Mouse (Mus musculus): ENCODE data around the gene BC051142. TPM values are rescaled to one million over a fixed set of nuclear protein-coding genes. Genes with fewer than 3 reads are reported as not detected.
"Not testable (repeated sequence)": the region's sequence is repeated elsewhere in the genome, so short reads cannot be mapped to it uniquely, and the experiment has no call there.

BC051142 gene
- total and polyA plus RNA-seq, 2 experiments, result 0.06 TPM; not detected in 1

GRCm38 (mm10) chr17:34496539-34496938, 97.9 kb downstream of the BC051142 start:
- Histone ChIP-seq H3K27ac (replicated peaks; ENCODE audit: insufficient read depth, low read depth, low read length) (no peak overlapping the region), H3K9ac (ENCODE audit: low read depth, low read length) (no peak overlapping the region)
- 56% methylated on average over 2 of the region's 2 CpGs for WGBS

GRCm38 (mm10) chr17:34497319-34497718, 98.7 kb downstream of the BC051142 start:
- WGBS, result 45% methylated on average over 3 of the region's 3 CpGs

More at GRCm38 (mm10) chr17:34496539-34496938, 97.9 kb downstream of the BC051142 start:
- Histone ChIP-seq H3K4me3 (ENCODE audit: insufficient read depth, low read depth, low read length) (no peak overlapping the region), H3K79me2 (ENCODE audit: control insufficient read depth, insufficient read depth, low read length) (no peaks in the 10 kb centered on the region), H3K36me3 (ENCODE audit: control insufficient read depth, insufficient read depth, low read length) (no peaks in the 10 kb centered on the region), H3K4me1 (ENCODE audit: control insufficient read depth, insufficient read depth, low read length) (no peaks in the 10 kb centered on the region), H3K27me3 (ENCODE audit: control insufficient read depth, insufficient read depth, low read length) (no peaks in the 10 kb centered on the region; the same call in 1 of the 2 replicates)
- no peak for DNase-seq (ENCODE audit: extremely low read depth, low read depth, low spot score)
- TF ChIP-seq CTCF (IDR thresholded peaks at IDR 0.05; ENCODE audit: low read depth, low read length), result no peak

GRCm38 (mm10) chr17:34497726-34498125, 99.1 kb downstream of the BC051142 start:
- 20% methylated on average over 3 of the region's 4 CpGs for WGBS
- H3K79me2 ChIP-seq (ENCODE audit: control insufficient read depth, insufficient read depth, low read length); H3K9ac ChIP-seq (ENCODE audit: low read depth, low read length); H3K4me3 ChIP-seq (ENCODE audit: insufficient read depth, low read depth, low read length); H3K4me1 ChIP-seq (ENCODE audit: control insufficient read depth, insufficient read depth, low read length); H3K36me3 ChIP-seq (ENCODE audit: control insufficient read depth, insufficient read depth, low read length); H3K27me3 ChIP-seq (ENCODE audit: control insufficient read depth, insufficient read depth, low read length); H3K27ac ChIP-seq (replicated peaks; ENCODE audit: insufficient read depth, low read depth, low read length): not testable (repeated sequence)
- peak; percentile 13 for DNase-seq (ENCODE audit: extremely low read depth, low read depth, low spot score)

More at GRCm38 (mm10) chr17:34497319-34497718, 98.7 kb downstream of the BC051142 start:
- DNase-seq (ENCODE audit: extremely low read depth, low read depth, low spot score); H3K4me3 ChIP-seq (ENCODE audit: insufficient read depth, low read depth, low read length); H3K27ac ChIP-seq (replicated peaks; ENCODE audit: insufficient read depth, low read depth, low read length); H3K9ac ChIP-seq (ENCODE audit: low read depth, low read length); H3K79me2 ChIP-seq (ENCODE audit: control insufficient read depth, insufficient read depth, low read length); H3K36me3 ChIP-seq (ENCODE audit: control insufficient read depth, insufficient read depth, low read length); H3K4me1 ChIP-seq (ENCODE audit: control insufficient read depth, insufficient read depth, low read length); H3K27me3 ChIP-seq (ENCODE audit: control insufficient read depth, insufficient read depth, low read length): not testable (repeated sequence)

- H3K4me3 ChIP-seq (ENCODE audit: insufficient read depth, low read depth, low read length), result no peak overlapping the region
- H3K79me2 ChIP-seq (ENCODE audit: control insufficient read depth, insufficient read depth, low read length), result no peaks in the 10 kb centered on the region
- DNase-seq (ENCODE audit: extremely low read depth, low read depth, low spot score), result no peak
- H3K36me3 ChIP-seq (ENCODE audit: control insufficient read depth, insufficient read depth, low read length), result no peaks in the 10 kb centered on the region
- H3K27me3 ChIP-seq (ENCODE audit: control insufficient read depth, insufficient read depth, low read length), result no peaks in the 10 kb centered on the region
- no peak overlapping the region for H3K27ac ChIP-seq (replicated peaks; ENCODE audit: insufficient read depth, low read depth, low read length)
- TF ChIP-seq CTCF (IDR thresholded peaks at IDR 0.05; ENCODE audit: low read depth, low read length) (no peak), POLR2A (IDR thresholded peaks at IDR 0.05; ENCODE audit: extremely low read depth, insufficient read depth, low read length) (no peak)
- no peak overlapping the region for H3K9ac ChIP-seq (ENCODE audit: low read depth, low read length)
- H3K4me1 ChIP-seq (ENCODE audit: control insufficient read depth, insufficient read depth, low read length), result no peaks in the 10 kb centered on the region
These were observed 109.0 kb downstream of the BC051142 start for GRCm38 (mm10) chr17:34507591-34507990.

Other genes starting within 250 kb of the BC051142 start
- gene H2-DMb1, start 245.7 kb upstream of the BC051142 start, total RNA-seq (2014; rRNA removed), result 4.2 and 6.6 TPM in 2 replicates
- gene H2-DMb1, start 245.7 kb upstream of the BC051142 start, polyA plus RNA-seq (2012; rRNA removed), result 8.3 and 14.5 TPM in 2 replicates
- 15.1 and 17.3 TPM in 2 replicates for gene Tap1, start 211.3 kb upstream of the BC051142 start, total RNA-seq (2014; rRNA removed)
- 18.8 and 23.5 TPM in 2 replicates for gene Tap1, start 211.3 kb upstream of the BC051142 start, polyA plus RNA-seq (2012; rRNA removed)
- gene Psmb9, start 211.1 kb upstream of the BC051142 start, total RNA-seq (2014; rRNA removed), result 23.3 and 38.1 TPM in 2 replicates
- 38.0 and 41.5 TPM in 2 replicates for gene Psmb9, start 211.1 kb upstream of the BC051142 start, polyA plus RNA-seq (2012; rRNA removed)
- 66.9 and 101 TPM in 2 replicates for gene Psmb8, start 201.1 kb upstream of the BC051142 start, total RNA-seq (2014; rRNA removed)
- gene Psmb8, start 201.1 kb upstream of the BC051142 start, polyA plus RNA-seq (2012; rRNA removed), result 56.7 and 80.3 TPM in 2 replicates
- gene Tap2, start 195.3 kb upstream of the BC051142 start, total RNA-seq (2014; rRNA removed), result 14.4 and 15.2 TPM in 2 replicates
- gene Tap2, start 195.3 kb upstream of the BC051142 start, polyA plus RNA-seq (2012; rRNA removed), result 18.4 and 24.6 TPM in 2 replicates
- gene H2-Ob, start 159.9 kb upstream of the BC051142 start, total RNA-seq (2014; rRNA removed), result 1.5 and 1.6 TPM in 2 replicates
- gene H2-Ob, start 159.9 kb upstream of the BC051142 start, polyA plus RNA-seq (2012; rRNA removed), result 0.96 and 2.9 TPM in 2 replicates
- 25.2 and 59.5 TPM in 2 replicates for gene H2-Ab1, start 141.1 kb upstream of the BC051142 start, total RNA-seq (2014; rRNA removed)
- gene H2-Ab1, start 141.1 kb upstream of the BC051142 start, polyA plus RNA-seq (2012; rRNA removed), result 80.4 and 156 TPM in 2 replicates
- 32.8 and 58.4 TPM in 2 replicates for gene H2-Aa, start 111.0 kb upstream of the BC051142 start, total RNA-seq (2014; rRNA removed)
- gene H2-Aa, start 111.0 kb upstream of the BC051142 start, polyA plus RNA-seq (2012; rRNA removed), result 42.8 and 78.0 TPM in 2 replicates
- gene H2-Eb1, start 93.0 kb upstream of the BC051142 start, total RNA-seq (2014; rRNA removed), result 18.5 and 38.0 TPM in 2 replicates
- 23.3 and 39.5 TPM in 2 replicates for gene H2-Eb1, start 93.0 kb upstream of the BC051142 start, polyA plus RNA-seq (2012; rRNA removed)
- 0.09 and 0.13 TPM in 2 replicates for gene H2-Eb2, start 73.2 kb upstream of the BC051142 start, total RNA-seq (2014; rRNA removed)
- gene H2-Eb2, start 73.2 kb upstream of the BC051142 start, polyA plus RNA-seq (2012; rRNA removed), result 0.16 TPM in 1 of 2 replicates, not detected in the other
- gene Btnl2, start 44.0 kb upstream of the BC051142 start, total RNA-seq (2014; rRNA removed), result 0.09 TPM in 1 of 2 replicates, not detected in the other
- 0.05 TPM in 1 of 2 replicates, not detected in the other for gene Btnl2, start 44.0 kb upstream of the BC051142 start, polyA plus RNA-seq (2012; rRNA removed)
- not detected in 2 replicates for gene Btnl1, start 21.7 kb upstream of the BC051142 start, total RNA-seq (2014; rRNA removed)
- gene Btnl1, start 21.7 kb upstream of the BC051142 start, polyA plus RNA-seq (2012; rRNA removed), result not detected in 2 replicates
- 0.09 TPM in 1 of 2 replicates, not detected in the other for gene Btnl4, start 78.5 kb downstream of the BC051142 start, total RNA-seq (2014; rRNA removed)
- gene Btnl4, start 78.5 kb downstream of the BC051142 start, polyA plus RNA-seq (2012; rRNA removed), result not detected in 2 replicates
- gene Btnl6, start 118.5 kb downstream of the BC051142 start, total RNA-seq (2014; rRNA removed), result 0.07 TPM in 1 of 2 replicates, not detected in the other
- gene Btnl6, start 118.5 kb downstream of the BC051142 start, polyA plus RNA-seq (2012; rRNA removed), result not detected in 2 replicates
- gene Notch4, start 165.4 kb downstream of the BC051142 start, total RNA-seq (2014; rRNA removed), result 0.83 and 2.6 TPM in 2 replicates
- gene Notch4, start 165.4 kb downstream of the BC051142 start, polyA plus RNA-seq (2012; rRNA removed), result 1.8 and 3.4 TPM in 2 replicates
- 0.65 and 0.94 TPM in 2 replicates for gene Gpsm3, start 191.0 kb downstream of the BC051142 start, total RNA-seq (2014; rRNA removed)
- 2.5 and 3.4 TPM in 2 replicates for gene Gpsm3, start 191.0 kb downstream of the BC051142 start, polyA plus RNA-seq (2012; rRNA removed)
- gene Pbx2, start 192.4 kb downstream of the BC051142 start, total RNA-seq (2014; rRNA removed), result 10.9 and 17.1 TPM in 2 replicates
- 19.5 and 21.1 TPM in 2 replicates for gene Pbx2, start 192.4 kb downstream of the BC051142 start, polyA plus RNA-seq (2012; rRNA removed)
- gene Ager, start 199.0 kb downstream of the BC051142 start, total RNA-seq (2014; rRNA removed), result 0.07 and 0.09 TPM in 2 replicates
- gene Ager, start 199.0 kb downstream of the BC051142 start, polyA plus RNA-seq (2012; rRNA removed), result 0.21 and 0.29 TPM in 2 replicates
- 23.0 and 31.5 TPM in 2 replicates for gene Rnf5, start 204.9 kb downstream of the BC051142 start, total RNA-seq (2014; rRNA removed)
- 155 and 182 TPM in 2 replicates for gene Rnf5, start 204.9 kb downstream of the BC051142 start, polyA plus RNA-seq (2012; rRNA removed)
- 4.3 and 4.8 TPM in 2 replicates for gene Agpat1, start 205.4 kb downstream of the BC051142 start, total RNA-seq (2014; rRNA removed)
- 31.8 and 40.5 TPM in 2 replicates for gene Agpat1, start 205.4 kb downstream of the BC051142 start, polyA plus RNA-seq (2012; rRNA removed)
- 0.37 and 0.60 TPM in 2 replicates for gene Egfl8, start 217.2 kb downstream of the BC051142 start, total RNA-seq (2014; rRNA removed)
- 0.82 and 1.2 TPM in 2 replicates for gene Egfl8, start 217.2 kb downstream of the BC051142 start, polyA plus RNA-seq (2012; rRNA removed)
- 22.5 and 28.5 TPM in 2 replicates for gene Ppt2, start 229.7 kb downstream of the BC051142 start, total RNA-seq (2014; rRNA removed)
- gene Ppt2, start 229.7 kb downstream of the BC051142 start, polyA plus RNA-seq (2012; rRNA removed), result 38.5 and 46.7 TPM in 2 replicates
- not detected in 2 replicates for gene Prrt1, start 230.7 kb downstream of the BC051142 start, total RNA-seq (2014; rRNA removed)
- 0.32 and 0.39 TPM in 2 replicates for gene Prrt1, start 230.7 kb downstream of the BC051142 start, polyA plus RNA-seq (2012; rRNA removed)
- gene Fkbpl, start 245.9 kb downstream of the BC051142 start, total RNA-seq (2014; rRNA removed), result 4.2 and 5.3 TPM in 2 replicates
- gene Fkbpl, start 245.9 kb downstream of the BC051142 start, polyA plus RNA-seq (2012; rRNA removed), result 2.0 and 3.0 TPM in 2 replicates
- gene Atf6b, start 248.3 kb downstream of the BC051142 start, total RNA-seq (2014; rRNA removed), result 4.4 and 6.6 TPM in 2 replicates
- gene Atf6b, start 248.3 kb downstream of the BC051142 start, polyA plus RNA-seq (2012; rRNA removed), result 29.8 and 34.6 TPM in 2 replicates